Mouse (Mus musculus) frontal cortex, postnatal 36 days (tissue): ENCODE results near the gene Noxo1.
A peak's percentile ranks its signal among the peaks of the same experiment; 100 is the strongest.

Experiments
- DNase-seq, 2 experiments: peaks; one replicate each; pipeline ENCODE4 v3.0.0; 2022; ENCODE audit warnings: low spot score in 2 of 2

Gene Noxo1

GRCm38 (mm10) chr17:24739926-24740325 lies 43.9 kb downstream of the Noxo1 start:
- DNase-seq = no peak

- no peak for DNase-seq
Measured at GRCm38 (mm10) chr17:24742307-24742706, 46.3 kb downstream of the Noxo1 start.

DNA sequence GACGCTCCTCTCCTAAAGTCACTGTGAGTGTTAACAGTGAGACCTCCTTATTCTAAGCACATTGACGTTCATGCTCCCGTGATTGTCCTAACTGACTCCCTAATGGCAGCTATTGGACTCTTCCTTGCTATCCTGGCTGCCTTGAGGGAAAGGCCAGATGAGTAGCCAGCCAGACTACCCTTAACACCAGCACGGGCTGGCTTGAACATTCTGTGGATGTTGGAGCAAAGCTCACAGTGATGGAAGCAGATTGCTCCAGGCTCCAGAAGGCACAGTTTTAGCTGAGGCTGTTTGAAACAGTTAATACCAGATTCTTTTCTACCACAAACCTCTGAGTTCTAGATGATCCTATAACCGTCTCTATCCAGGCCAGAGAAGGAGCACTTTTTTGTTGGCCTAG lies 47.9 kb downstream of the Noxo1 start:
- no peak for DNase-seq

DNA sequence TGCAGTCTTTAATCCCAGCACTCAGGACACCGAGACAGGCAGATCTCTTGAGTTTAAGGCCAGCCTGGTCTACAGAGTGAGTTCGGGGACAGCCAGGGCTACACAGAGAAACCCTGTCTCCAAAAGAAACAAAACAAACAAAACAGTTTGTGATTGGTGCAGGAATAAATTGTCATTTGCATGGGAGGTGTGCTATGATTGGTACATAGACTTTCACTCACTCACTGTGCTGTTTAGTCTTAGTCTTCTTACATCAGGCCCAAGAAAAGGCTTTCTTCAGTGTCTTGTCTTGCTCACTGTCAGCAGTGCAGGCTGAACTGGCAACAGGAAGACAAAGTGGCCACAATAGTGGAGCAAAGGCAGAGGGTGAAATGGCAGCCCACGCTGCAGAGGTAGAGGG lies 48.3 kb downstream of the Noxo1 start:
- no peak for DNase-seq

GRCm38 (mm10) chr17:24745526-24746497 lies 49.8 kb downstream of the Noxo1 start:
- DNase-seq = peak; percentile 82 to 92

DNA sequence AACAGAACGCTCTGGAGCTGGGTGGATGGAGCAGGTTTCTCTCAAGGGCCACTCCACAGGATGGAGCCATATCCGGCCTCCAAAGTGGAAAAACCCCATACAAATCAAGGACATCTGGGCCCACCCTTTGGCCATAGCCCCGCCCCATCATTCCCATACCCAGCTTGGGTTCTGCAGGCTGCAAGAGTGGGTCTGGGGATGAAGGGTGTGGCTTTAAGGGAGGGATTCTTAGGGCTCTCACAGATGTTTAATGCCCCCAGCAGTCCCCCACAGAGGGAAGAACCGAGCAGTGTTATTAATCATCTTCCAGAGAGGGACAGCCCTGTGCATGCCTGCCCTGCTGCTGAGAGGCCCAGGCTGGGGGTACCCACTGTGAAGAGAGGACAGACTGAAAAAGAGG lies 51.0 kb downstream of the Noxo1 start:
- DNase-seq = no peak
